Mouse (Mus musculus) A20 (cell line): ENCODE measurements at regions not wholly inside any gene's neighbourhood (a gene's known extent, or its start where the extent isn't known, plus 50 kb on each side); places are given as distances from the start of the nearest gene placed in this dataset.

Experiments
- DNase-seq: peaks from one replicate; pipeline ENCODE4 v3.0.0-alpha.2; 2011; ENCODE audit warnings: low read depth, low spot score

- no peak for DNase-seq
Observed at GRCm38 (mm10) chr7:121589088-121589605, 117.9 kb downstream of the Usp31 start.

GRCm38 (mm10) chr7:121587713-121588112 is 119.3 kb downstream of the Usp31 start:
- peak; percentile 59 for DNase-seq

GRCm38 (mm10) chr7:121585721-121586120 is 121.3 kb downstream of the Usp31 start:
- no peak for DNase-seq

- no peak for DNase-seq
Observed at GRCm38 (mm10) chr7:121579497-121579896, 127.6 kb downstream of the Usp31 start.

GRCm38 (mm10) chr7:121572681-121573335 is 134.2 kb downstream of the Usp31 start:
- no peak for DNase-seq

- no peak for DNase-seq
Observed at GRCm38 (mm10) chr7:121571741-121572140, 135.3 kb downstream of the Usp31 start.

GRCm38 (mm10) chr7:121571292-121571691 is 135.8 kb downstream of the Usp31 start:
- DNase-seq: no peak

- DNase-seq: no peak
Observed at GRCm38 (mm10) chr7:121569248-121569647, 137.8 kb downstream of the Usp31 start.

- DNase-seq: no peak
Observed at GRCm38 (mm10) chr7:121568064-121568463, 139.0 kb downstream of the Usp31 start.

- DNase-seq: peak; percentile 39
Observed at GRCm38 (mm10) chr7:121563526-121563925, 143.5 kb downstream of the Usp31 start.

- no peak for DNase-seq
Observed at GRCm38 (mm10) chr7:121555420-121555819, 151.6 kb downstream of the Usp31 start.
